Comparison of ENCODE assay signal across 8 mouse cellular contexts in the genomic region with DNA sequence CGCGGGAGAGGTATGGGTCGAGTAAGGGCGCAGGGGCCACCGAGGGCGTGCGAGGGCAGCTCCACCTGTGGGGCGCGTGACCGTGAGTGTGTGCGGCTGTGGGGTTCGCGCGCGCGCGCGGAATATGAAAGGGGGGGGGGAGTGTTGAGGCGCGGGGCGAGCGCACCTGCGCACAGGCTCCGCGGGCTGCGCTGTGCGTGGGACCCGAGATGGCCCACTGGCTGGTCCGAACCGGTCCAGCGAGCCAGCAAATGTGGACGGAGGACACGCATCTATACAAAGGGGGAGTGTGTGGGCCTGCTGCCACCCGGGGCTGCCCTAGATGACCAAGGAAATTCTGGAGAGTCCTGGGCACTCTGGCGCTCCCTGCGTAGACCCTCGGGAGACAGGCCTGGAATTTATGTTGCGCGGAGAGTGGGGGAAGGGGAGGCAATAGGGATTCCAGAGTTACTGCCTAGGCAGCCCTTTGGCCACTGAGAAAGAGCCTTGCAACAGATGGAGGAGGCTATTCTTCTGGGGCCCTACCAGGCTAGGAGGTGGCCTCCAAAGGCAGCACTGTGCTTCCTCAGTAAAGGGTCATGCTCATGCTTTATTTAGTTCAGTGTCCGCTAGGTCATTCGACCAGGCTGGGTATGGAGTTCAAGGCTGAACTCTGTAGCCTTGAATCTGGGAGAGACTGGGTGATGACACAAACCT. TPM values are rescaled to one million over a fixed set of nuclear protein-coding genes. Genes with fewer than 3 reads are reported as not detected.
A peak's percentile ranks its signal among the peaks of the same experiment; 100 is the strongest.
DNase-seq lines count a peak whose midpoint lies in the region; ATAC-seq and TF ChIP-seq lines count a peak whose summit lies in the region.

No protein-coding gene starts in this region.

- peak overlapping the region; percentile 64 for H3K4me2 ChIP-seq in heart, embryonic 15.5 days

- DNase-seq in heart, adult 2 months, result peak in 1 of 2 experiments; percentile 63
- DNase-seq in heart, adult 11 months, result no peak
- no peak for DNase-seq in ES-E14 (ENCODE audit: low read depth, low spot score)
- DNase-seq in embryonic facial prominence, embryonic 10.5 days (ENCODE audit: low spot score), result peak; percentile 73
- DNase-seq in kidney, postnatal 4 days, result peak; percentile 70 to 83
- peak; percentile 41 for DNase-seq in testis, postnatal 14 days (ENCODE audit: low spot score)

- no peaks in the 10 kb centered on the region for H3K36me3 ChIP-seq in heart, adult 2 months (ENCODE audit: control insufficient read depth, insufficient read depth, low read length)
- H3K36me3 ChIP-seq in ES-E14 (ENCODE audit: control insufficient read depth, insufficient read depth, low read length, poor library complexity, severe bottlenecking), result peaks cover 14% of the 10 kb centered on the region; the same call in 1 of the 2 replicates
- H3K36me3 ChIP-seq in embryonic facial prominence, embryonic 10.5 days (replicated peaks), result peaks cover 45% of the 10 kb centered on the region
- peaks cover 36% of the 10 kb centered on the region for H3K36me3 ChIP-seq in heart, embryonic 15.5 days
- H3K36me3 ChIP-seq in megakaryocyte, embryonic 14.5 days (replicated peaks; ENCODE audit: low read length), result peaks cover 50% of the 10 kb centered on the region

- intact Hi-C loops in heart, adult 2 months (cut with DNase I), result no loop called here

- no peak for TF ChIP-seq POLR2A in heart, adult 2 months (IDR thresholded peaks at IDR 0.05; ENCODE audit: insufficient read depth, low read depth, low read length)

- H3K9me3 ChIP-seq in ES-E14 (ENCODE audit: control insufficient read depth, insufficient read depth, low read depth, low read length), result no peaks in the 10 kb centered on the region
- H3K9me3 ChIP-seq in embryonic facial prominence, embryonic 10.5 days, result peaks cover 34% of the 10 kb centered on the region
- peaks cover 3% of the 10 kb centered on the region; the same call in 1 of the 2 replicates for H3K9me3 ChIP-seq in heart, embryonic 15.5 days (replicated peaks)
- peaks cover 18% of the 10 kb centered on the region for H3K9me3 ChIP-seq in megakaryocyte, embryonic 14.5 days

- ATAC-seq in heart, embryonic 15.5 days (replicated peaks; ENCODE audit: insufficient number of reproducible peaks, insufficient read depth, low FRiP score, low read depth), result peak; percentile 49

- H3K4me1 ChIP-seq in heart, adult 2 months (ENCODE audit: control insufficient read depth, insufficient read depth, low read length), result peaks cover 2% of the 10 kb centered on the region; the same call in 1 of the 2 replicates
- peaks cover 0 to 7% of the 10 kb centered on the region in 2 experiments; a peak in 2 of 4 replicates for H3K4me1 ChIP-seq in ES-E14 (ENCODE audit: control insufficient read depth in 2 of 2, insufficient read depth in 2 of 2, low read length in 2 of 2, poor library complexity in 1 of 2)
- H3K4me1 ChIP-seq in embryonic facial prominence, embryonic 10.5 days, result peaks cover 26% of the 10 kb centered on the region
- peaks cover 28% of the 10 kb centered on the region for H3K4me1 ChIP-seq in heart, embryonic 15.5 days (replicated peaks)
- H3K4me1 ChIP-seq in megakaryocyte, embryonic 14.5 days, result peaks cover 90% of the 10 kb centered on the region

- H3K9ac ChIP-seq in heart, adult 2 months (ENCODE audit: low read depth, low read length), result peak overlapping the region; percentile 90
- peak overlapping the region; percentile 91 for H3K9ac ChIP-seq in ES-E14 (ENCODE audit: insufficient read depth, low read depth, low read length, poor library complexity, severe bottlenecking)
- peak overlapping the region; percentile 78 for H3K9ac ChIP-seq in heart, embryonic 15.5 days

- H3K27me3 ChIP-seq in heart, adult 2 months (ENCODE audit: control insufficient read depth, insufficient read depth, low read length), result no peaks in the 10 kb centered on the region
- no peaks in the 10 kb centered on the region for H3K27me3 ChIP-seq in embryonic facial prominence, embryonic 10.5 days (replicated peaks; ENCODE audit: low read depth, poor library complexity, severe bottlenecking)
- H3K27me3 ChIP-seq in heart, embryonic 15.5 days, result no peaks in the 10 kb centered on the region
- no peaks in the 10 kb centered on the region for H3K27me3 ChIP-seq in megakaryocyte, embryonic 14.5 days (replicated peaks)

- TF ChIP-seq EP300 in heart, adult 2 months (IDR thresholded peaks at IDR 0.05; ENCODE audit: insufficient read depth, low read depth, low read length), result no peak

- H3K79me2 ChIP-seq in heart, adult 2 months (replicated peaks; ENCODE audit: control insufficient read depth, insufficient read depth, low read length), result peaks cover 4% of the 10 kb centered on the region; the same call in 1 of the 2 replicates

- peak overlapping the region; percentile 96 for H3K4me3 ChIP-seq in heart, adult 2 months
- H3K4me3 ChIP-seq in ES-E14 (ENCODE audit: insufficient read depth in 1 of 2, low read depth in 1 of 2, low read length in 2 of 2, poor library complexity in 1 of 2, severe bottlenecking in 1 of 2), result peak overlapping the region; percentile 73 to 90
- H3K4me3 ChIP-seq in embryonic facial prominence, embryonic 10.5 days, result peak overlapping the region; percentile 90
- peak overlapping the region; percentile 77 for H3K4me3 ChIP-seq in heart, embryonic 15.5 days
- peak overlapping the region; percentile 100 for H3K4me3 ChIP-seq in megakaryocyte, embryonic 14.5 days (replicated peaks)

- under 1% methylated on average over 41 of the region's 41 CpGs for WGBS in heart, adult 2 months
- WGBS in embryonic facial prominence, embryonic 10.5 days, result 1% methylated on average over 41 of the region's 41 CpGs
- 1% methylated on average over 41 of the region's 41 CpGs for WGBS in heart, embryonic 15.5 days

- TF ChIP-seq CTCF in heart, adult 2 months (IDR thresholded peaks at IDR 0.05), result no peak

- in situ Hi-C loops in ES-E14 (cut with MboI; ENCODE audit: low sequenced_read_pairs in 2 of 2, unreplicated experiment in 2 of 2), result no loop called here

- H3K27ac ChIP-seq in heart, adult 2 months, result peak overlapping the region; percentile 94
- H3K27ac ChIP-seq in ES-E14 (ENCODE audit: insufficient read depth, low read depth, low read length, poor library complexity, severe bottlenecking), result no peak overlapping the region
- peak overlapping the region; percentile 95 for H3K27ac ChIP-seq in embryonic facial prominence, embryonic 10.5 days (replicated peaks)
- peak overlapping the region; percentile 92 for H3K27ac ChIP-seq in heart, embryonic 15.5 days

TF ChIP-seq in ES-E14, 5 proteins besides CTCF, POLR2A, EP300 and RAD21:
- TF ChIP-seq ZNF384 (IDR thresholded peaks at IDR 0.05; ENCODE audit: low read depth, low read length), result no peak
- no peak for TF ChIP-seq ZC3H11A (IDR thresholded peaks at IDR 0.05; ENCODE audit: borderline replicate concordance, low read depth, low read length)
- no peak for TF ChIP-seq HCFC1 (IDR thresholded peaks at IDR 0.05; ENCODE audit: borderline replicate concordance, insufficient read depth, low read length)
- no peak for TF ChIP-seq MAFK (IDR thresholded peaks at IDR 0.05; ENCODE audit: insufficient read depth, low read depth, low read length)
- no peak for TF ChIP-seq CHD2 (IDR thresholded peaks at IDR 0.05; ENCODE audit: low read depth, low read length)

RNA-seq across cellular contexts. Expression of gene Gm44965, which starts 0.5 kb away (rescaled TPM):
- not detected for total RNA-seq in heart, adult 2 months (2021)
- not detected in 2 replicates for polyA plus RNA-seq in heart, adult 2 months (2012; rRNA removed)
- total RNA-seq in ES-E14 (2012; rRNA removed), result not detected in 2 replicates
- polyA plus RNA-seq in embryonic facial prominence, embryonic 10.5 days (2016; fragmentation: Nextera tagmentation; extraction: Ambion mirVana), result 0.91 TPM in 1 of 2 replicates, not detected in the other
- polyA plus RNA-seq in heart, embryonic 15.5 days (2015; fragmentation: Nextera tagmentation; extraction: Ambion mirVana), result not detected in 2 replicates
- not detected in 2 replicates for polyA plus RNA-seq in megakaryocyte, embryonic 14.5 days (2012; ENCODE audit: insufficient read depth, low replicate concordance)

RNA-seq across cellular contexts. Expression of gene Repin1, which starts 0.5 kb away (rescaled TPM):
- total RNA-seq in heart, adult 2 months (2021), result 10 to 100 TPM; 30.0 to 33.2 TPM
- polyA plus RNA-seq in heart, adult 2 months (2012; rRNA removed), result 27.7 and 33.1 TPM in 2 replicates
- total RNA-seq in ES-E14 (2012; rRNA removed), result 17.4 and 22.8 TPM in 2 replicates
- polyA plus RNA-seq in embryonic facial prominence, embryonic 10.5 days (2016; fragmentation: Nextera tagmentation; extraction: Ambion mirVana), result 50.7 and 56.2 TPM in 2 replicates
- polyA plus RNA-seq in heart, embryonic 15.5 days (2015; fragmentation: Nextera tagmentation; extraction: Ambion mirVana), result 23.4 and 28.1 TPM in 2 replicates
- polyA plus RNA-seq in megakaryocyte, embryonic 14.5 days (2012; ENCODE audit: insufficient read depth, low replicate concordance), result 72.0 and 191 TPM in 2 replicates

RNA-seq across cellular contexts. Expression of gene Gm45021, which starts 4.8 kb away (rescaled TPM):
- not detected for total RNA-seq in heart, adult 2 months (2021)
- not detected in 2 replicates for polyA plus RNA-seq in heart, adult 2 months (2012; rRNA removed)
- total RNA-seq in ES-E14 (2012; rRNA removed), result not detected in 2 replicates
- not detected in 2 replicates for polyA plus RNA-seq in embryonic facial prominence, embryonic 10.5 days (2016; fragmentation: Nextera tagmentation; extraction: Ambion mirVana)
- 0.70 TPM in 1 of 2 replicates, not detected in the other for polyA plus RNA-seq in heart, embryonic 15.5 days (2015; fragmentation: Nextera tagmentation; extraction: Ambion mirVana)
- not detected in 2 replicates for polyA plus RNA-seq in megakaryocyte, embryonic 14.5 days (2012; ENCODE audit: insufficient read depth, low replicate concordance)

RNA-seq across cellular contexts. Expression of gene Zfp775, which starts 7.7 kb away (rescaled TPM):
- 10 to 100 TPM; 11.8 to 12.9 TPM for total RNA-seq in heart, adult 2 months (2021)
- 6.2 and 7.0 TPM in 2 replicates for polyA plus RNA-seq in heart, adult 2 months (2012; rRNA removed)
- 3.5 and 3.8 TPM in 2 replicates for total RNA-seq in ES-E14 (2012; rRNA removed)
- 10.1 and 10.8 TPM in 2 replicates for polyA plus RNA-seq in embryonic facial prominence, embryonic 10.5 days (2016; fragmentation: Nextera tagmentation; extraction: Ambion mirVana)
- 5.7 and 7.3 TPM in 2 replicates for polyA plus RNA-seq in heart, embryonic 15.5 days (2015; fragmentation: Nextera tagmentation; extraction: Ambion mirVana)
- polyA plus RNA-seq in megakaryocyte, embryonic 14.5 days (2012; ENCODE audit: insufficient read depth, low replicate concordance), result 4.2 and 5.8 TPM in 2 replicates

RNA-seq across cellular contexts. Expression of gene Rarres2, which starts 21.6 kb away (rescaled TPM):
- total RNA-seq in heart, adult 2 months (2021), result 10 to 100 TPM; 70.9 to 82.4 TPM
- 93.7 and 99.3 TPM in 2 replicates for polyA plus RNA-seq in heart, adult 2 months (2012; rRNA removed)
- 0.18 and 0.42 TPM in 2 replicates for total RNA-seq in ES-E14 (2012; rRNA removed)
- polyA plus RNA-seq in embryonic facial prominence, embryonic 10.5 days (2016; fragmentation: Nextera tagmentation; extraction: Ambion mirVana), result 2.5 and 3.0 TPM in 2 replicates
- polyA plus RNA-seq in heart, embryonic 15.5 days (2015; fragmentation: Nextera tagmentation; extraction: Ambion mirVana), result 50.4 and 53.8 TPM in 2 replicates
- polyA plus RNA-seq in megakaryocyte, embryonic 14.5 days (2012; ENCODE audit: insufficient read depth, low replicate concordance), result not detected in 2 replicates

Comparison
In these comparisons a context has a peak if more than half of its experiments do, and no peak if none do; other contexts are left out.
1. DNase-seq: peak in embryonic facial prominence, embryonic 10.5 days (single experiment), kidney, postnatal 4 days (2 of 2) and testis, postnatal 14 days (single experiment); none in heart, adult 11 months (single experiment) and ES-E14 (single experiment).
2. Peak in every context shown above with its lines, with median percentiles within 50 percentile points of each other: H3K4me3 ChIP-seq and H3K9ac ChIP-seq.